Mouse (Mus musculus) heart, postnatal 0 days (tissue): ENCODE data around the gene Pfkm. TPM values are rescaled to one million over a fixed set of nuclear protein-coding genes. Genes with fewer than 3 reads are reported as not detected.
A peak's percentile ranks its signal among the peaks of the same experiment; 100 is the strongest.

Experiments used
- ATAC-seq: fragments of 200-750 bp; cut with Nextera tagmentation; 2 replicates; pipeline ENCODE4 v1.8.0; 2017; ENCODE audit warnings: low read depth, moderate number of reproducible peaks, moderate library complexity; ENCODE audit not compliant: insufficient read depth
- DNase-seq: peaks from one replicate; pipeline ENCODE4 v3.0.0-alpha.2; 2016; ENCODE audit warnings: low spot score
- H3K27ac ChIP-seq: fragments of 300-500 bp; sonication (generic); 2 replicates; pipeline ENCODE4 v1.5.1; 2014; ENCODE audit warnings: low read depth, mild to moderate bottlenecking
- H3K27me3 ChIP-seq: fragments of 300-500 bp; sonication (generic); 2 replicates; pipeline ENCODE4 v1.6.1; 2014; ENCODE audit warnings: low read length, mixed read lengths; ENCODE audit not compliant: control insufficient read depth, insufficient read depth
- H3K36me3 ChIP-seq: fragments of 300-500 bp; sonication (generic); replicated peaks from 2 replicates; pipeline ENCODE4 v1.6.1; 2014; ENCODE audit warnings: low read length, mixed read lengths; ENCODE audit not compliant: control insufficient read depth, insufficient read depth
- H3K4me1 ChIP-seq: fragments of 300-500 bp; sonication (generic); 2 replicates; pipeline ENCODE4 v1.6.1; 2014; ENCODE audit warnings: antibody characterized with exemption; ENCODE audit not compliant: control insufficient read depth, insufficient read depth
- H3K4me2 ChIP-seq: fragments of 300-500 bp; sonication (generic); 2 replicates; pipeline ENCODE4 v1.6.1; 2014; ENCODE audit warnings: low read depth, mild to moderate bottlenecking, low read length, moderate library complexity
- H3K4me3 ChIP-seq: fragments of 300-500 bp; sonication (generic); 2 replicates; pipeline ENCODE4 v1.5.1; 2014; ENCODE audit warnings: low read depth, low read length
- H3K9ac ChIP-seq: fragments of 300-500 bp; sonication (generic); replicated peaks from 2 replicates; pipeline ENCODE4 v1.6.1; 2014; ENCODE audit warnings: low read depth, low read length, mixed read lengths
- H3K9me3 ChIP-seq: fragments of 300-500 bp; sonication (generic); replicated peaks from 2 replicates; pipeline ENCODE4 v1.6.1; 2016; ENCODE audit warnings: low read length; ENCODE audit not compliant: control insufficient read depth
- CTCF ChIP-seq: IDR thresholded peaks from 2 replicates; pipeline ENCODE4 v1.5.1; 2016; ENCODE audit warnings: antibody characterized with exemption, control low read depth, low read depth
- EP300 ChIP-seq: IDR thresholded peaks from 2 replicates; pipeline ENCODE4 v1.6.1; 2016; ENCODE audit warnings: antibody characterized with exemption, low read depth
- WGBS: fragments of 180-500 bp; shearing (Covaris S2); extraction: QIAGEN DNeasy Blood & Tissue Kit; methylation state at CpG from one replicate; pipeline ENCODE4 v1.1.7; 2014; 5-methylcytosine and 5-hydroxymethylcytosine counted together
- polyA plus RNA-seq: library from polyadenylated mRNA; unstranded; fragments of >200 nt; fragmentation: Nextera tagmentation; extraction: Ambion mirVana; gene quantifications from 2 replicates; pipeline ENCODE4 v1.2.1, GENCODE M21; 2015
- total RNA-seq: library from RNA; depleted of rRNA; stranded (reverse); fragments of >200 nt; gene quantifications from 2 replicates; pipeline ENCODE4 v1.2.3, GENCODE M21; 2014; ENCODE audit warnings: low replicate concordance

The Pfkm gene
- total and polyA plus RNA-seq, 2 experiments from 2014 or later, result 213 to 216 TPM

GRCm38 (mm10) chr15:98102401-98102800 is 10.0 kb downstream of the Pfkm start:
- Histone ChIP-seq H3K4me3 (no peak overlapping the region), H3K27ac (no peak overlapping the region)
- WGBS, result 84% methylated on average over 6 of the region's 6 CpGs

GRCm38 (mm10) chr15:98106506-98106905 is 14.1 kb downstream of the Pfkm start:
- ATAC-seq (no peak), DNase-seq (no peak)
- TF ChIP-seq CTCF (no peak), EP300 (no peak)
- Histone ChIP-seq H3K9ac (no peak overlapping the region), H3K27me3 (0 out of 2 replicates have a peak, but pooled peaks cover 8% of the 10 kb centered on the region), H3K27ac (no peak overlapping the region), H3K4me1 (peaks cover 26% of the 10 kb centered on the region), H3K4me2 (no peak overlapping the region), H3K36me3 (no peaks in the 10 kb centered on the region), H3K9me3 (0 out of 2 replicates have a peak, but pooled peaks cover 5% of the 10 kb centered on the region), H3K4me3 (no peak overlapping the region)
- 41% methylated on average over 6 of the region's 6 CpGs for WGBS

More at GRCm38 (mm10) chr15:98102401-98102800, 10.0 kb downstream of the Pfkm start:
- no peaks in the 10 kb centered on the region for H3K4me1 ChIP-seq
- DNase-seq (no peak), ATAC-seq (no peak)
- no peak overlapping the region for H3K4me2 ChIP-seq
- H3K9me3 ChIP-seq, result 0 out of 2 replicates have a peak, but pooled peaks cover 5% of the 10 kb centered on the region
- H3K36me3 ChIP-seq, result no peaks in the 10 kb centered on the region
- H3K9ac ChIP-seq, result no peak overlapping the region
- H3K27me3 ChIP-seq, result 0 out of 2 replicates have a peak, but pooled peaks cover 8% of the 10 kb centered on the region
- TF ChIP-seq CTCF (no peak), EP300 (no peak)

- Histone ChIP-seq H3K27ac (no peak overlapping the region), H3K4me1 (peaks cover 31% of the 10 kb centered on the region), H3K4me2 (no peak overlapping the region), H3K4me3 (no peak overlapping the region), H3K27me3 (0 out of 2 replicates have a peak, but pooled peaks cover 8% of the 10 kb centered on the region), H3K9ac (no peak overlapping the region), H3K36me3 (peaks cover 2% of the 10 kb centered on the region), H3K9me3 (no peaks in the 10 kb centered on the region)
- DNase-seq, result no peak
- 80% methylated on average over 6 of the region's 6 CpGs for WGBS
- no peak for ATAC-seq
- no peak for TF ChIP-seq EP300
- no peak for TF ChIP-seq CTCF
Measured at GRCm38 (mm10) chr15:98107230-98107629, 14.8 kb downstream of the Pfkm start.

- peak overlapping the region; percentile 79; the same call in 1 of the 2 replicates for H3K9ac ChIP-seq
- no peak for ATAC-seq
- peaks cover 32% of the 10 kb centered on the region for H3K4me1 ChIP-seq
- H3K27ac ChIP-seq, result peak overlapping the region; percentile 91
- peaks cover 7% of the 10 kb centered on the region for H3K36me3 ChIP-seq
- H3K27me3 ChIP-seq, result 0 out of 2 replicates have a peak, but pooled peaks cover 8% of the 10 kb centered on the region
- peak overlapping the region; percentile 79 for H3K4me3 ChIP-seq
- no peaks in the 10 kb centered on the region for H3K9me3 ChIP-seq
- no peak for DNase-seq
- 30% methylated on average over 11 of the region's 11 CpGs for WGBS
- TF ChIP-seq CTCF (no peak), EP300 (no peak)
- H3K4me2 ChIP-seq, result peak overlapping the region; percentile 92
Measured at GRCm38 (mm10) chr15:98107703-98108296, 15.4 kb downstream of the Pfkm start.

- DNase-seq (peak; percentile 90), ATAC-seq (peak; percentile 88)
- 2% methylated on average over 37 of the region's 37 CpGs for WGBS
- peaks cover 12% of the 10 kb centered on the region for H3K36me3 ChIP-seq
- H3K9ac ChIP-seq, result peak overlapping the region; percentile 79
- TF ChIP-seq EP300 (no peak), CTCF (0 out of 2 replicates have a peak, but pooled peaks have one; percentile 8)
- peaks cover 32% of the 10 kb centered on the region for H3K4me1 ChIP-seq
- no peaks in the 10 kb centered on the region for H3K9me3 ChIP-seq
- peak overlapping the region; percentile 79 for H3K4me3 ChIP-seq
- peak overlapping the region; percentile 92 for H3K4me2 ChIP-seq
- H3K27ac ChIP-seq, result peak overlapping the region; percentile 91
- H3K27me3 ChIP-seq, result 0 out of 2 replicates have a peak, but pooled peaks cover 8% of the 10 kb centered on the region
Measured at GRCm38 (mm10) chr15:98108297-98109152, 16.1 kb downstream of the Pfkm start.
